Mouse (Mus musculus) right cerebral cortex, postnatal 4 days (tissue): Measurements from ENCODE around the gene Ntrk3.
A peak's percentile ranks its signal among the peaks of the same experiment; 100 is the strongest.

Experiments
- DNase-seq: peaks from one replicate; pipeline ENCODE4 v3.0.0-alpha.2; 2022

The Ntrk3 gene

GRCm38 (mm10) chr7:78737614-78738210, at the start of gene Ntrk3:
Gene Ntrk3 (minus strand): TSS chr7:78738012.
- DNase-seq: no peak

GRCm38 (mm10) chr7:78785906-78786305, 48.1 kb upstream of the Ntrk3 start:
- no peak for DNase-seq

DNA sequence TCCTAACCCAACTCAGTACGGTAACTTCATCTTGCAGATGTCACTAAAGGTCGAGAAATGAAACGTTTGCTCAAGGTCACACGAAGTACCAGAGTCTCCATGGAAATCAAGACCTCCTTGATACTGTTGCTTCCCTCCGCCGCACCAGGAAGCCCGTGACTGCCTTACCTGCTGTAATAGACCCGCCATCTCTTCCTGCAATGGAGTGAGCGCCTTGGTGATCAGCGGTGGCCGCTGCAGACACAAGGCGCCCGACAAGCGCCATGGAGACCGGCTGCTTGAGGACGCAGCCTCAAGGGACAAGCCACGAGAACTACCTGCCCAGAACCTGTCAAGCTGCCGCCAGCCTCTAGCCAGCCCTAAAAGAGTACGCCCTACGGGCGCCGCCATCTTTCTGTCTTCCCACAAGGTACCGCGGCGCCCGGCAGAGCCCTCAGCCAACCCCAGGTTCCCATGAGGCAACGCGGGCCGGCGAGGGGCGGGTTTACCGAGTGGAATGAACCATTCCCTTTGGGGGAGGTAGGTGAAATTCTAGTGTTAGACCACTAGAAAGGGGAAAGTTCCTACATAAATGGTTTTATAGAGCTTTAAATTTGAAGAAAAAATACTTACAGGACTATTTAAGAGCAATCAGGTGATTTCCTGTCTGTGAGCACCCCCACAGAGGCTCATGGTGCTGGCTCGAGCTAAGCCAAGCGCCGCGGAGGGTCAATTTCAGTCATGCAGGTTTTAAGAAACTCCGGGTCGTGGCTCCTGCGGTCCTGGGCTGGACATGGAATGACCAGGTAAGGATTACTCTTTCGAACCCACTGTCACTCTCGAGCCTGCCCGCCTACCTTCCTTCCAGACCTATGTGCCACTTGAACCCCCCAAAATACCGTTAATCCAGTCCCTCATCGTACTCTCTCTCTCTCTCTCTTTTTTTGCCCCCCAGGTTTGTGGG, 45.1 kb upstream of the Ntrk3 start, which contains the start of the genes Mrps11 and Mrpl46:
Gene Mrps11, plus strand, starts transcription at position 481 of the 943 bp plus-strand sequence.
Gene Mrpl46, minus strand, starts transcription at position 893 of the 943 bp plus-strand sequence.
- peak; percentile 86 for DNase-seq

DNA sequence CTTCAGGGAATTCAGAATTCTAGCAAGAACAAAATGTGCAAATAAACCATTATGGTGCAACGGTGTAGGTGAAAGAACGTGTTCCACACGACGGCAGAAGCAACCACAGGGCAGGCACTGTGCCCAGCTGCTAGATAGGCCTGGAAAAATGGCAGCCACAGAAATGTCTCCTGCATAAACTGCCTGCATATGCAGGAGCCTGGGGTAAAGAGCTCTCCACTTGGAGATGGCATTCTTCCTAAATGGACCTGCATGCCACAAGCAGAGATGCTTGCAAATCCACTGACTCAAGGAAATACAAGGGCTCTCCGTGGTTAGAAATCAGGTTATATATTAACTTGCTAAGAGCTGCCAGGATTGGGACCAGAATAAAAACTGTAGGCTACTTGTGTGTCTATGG, 40.9 kb upstream of the Ntrk3 start:
- DNase-seq: no peak

- no peak for DNase-seq
Observed at GRCm38 (mm10) chr7:78770936-78771335, 33.1 kb upstream of the Ntrk3 start.

GRCm38 (mm10) chr7:78769075-78769652, 31.4 kb upstream of the Ntrk3 start:
- no peak for DNase-seq

- no peak for DNase-seq
Observed at GRCm38 (mm10) chr7:78767929-78768531, 30.2 kb upstream of the Ntrk3 start.

GRCm38 (mm10) chr7:78766019-78766683, 28.3 kb upstream of the Ntrk3 start:
- DNase-seq: peak; percentile 96

DNA sequence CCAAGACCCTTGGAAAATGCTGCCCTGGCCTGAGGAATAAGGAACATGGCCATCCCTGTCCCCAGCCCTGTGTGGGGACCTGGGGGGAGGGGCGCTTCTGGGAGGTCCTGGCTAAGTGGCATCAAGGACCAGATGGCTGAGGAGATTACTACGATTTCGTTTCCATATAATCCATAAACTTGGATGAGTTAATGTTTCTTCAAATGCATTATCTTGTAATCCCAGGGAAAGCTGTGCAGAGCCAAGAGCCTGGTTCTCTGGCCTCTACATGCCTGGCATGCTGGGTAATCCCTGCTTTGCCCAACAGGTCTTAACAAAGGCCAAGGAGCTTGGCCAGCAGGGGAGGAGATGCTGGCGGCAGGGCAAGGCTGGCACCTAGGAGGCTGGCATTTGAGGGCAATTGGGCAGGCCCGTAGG, 27.4 kb upstream of the Ntrk3 start:
- no peak for DNase-seq

DNA sequence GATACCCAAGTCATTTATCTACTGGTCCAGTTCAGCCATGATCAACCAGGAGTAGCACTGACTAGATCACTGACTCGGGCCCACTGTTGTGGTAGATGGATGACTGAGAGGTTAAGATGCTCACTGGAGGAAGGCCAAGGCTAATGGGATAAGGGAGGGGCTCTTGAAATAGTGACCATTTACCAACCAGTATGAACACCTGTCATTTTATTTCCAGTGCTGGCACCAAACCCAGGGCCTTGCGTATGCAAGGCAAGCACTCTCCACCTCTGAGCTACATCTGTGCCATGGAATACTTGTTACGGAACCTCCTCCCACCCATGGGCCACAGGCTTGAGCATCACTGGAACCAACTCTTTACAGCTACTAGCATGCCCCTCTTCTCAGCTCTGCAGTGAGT, 26.0 kb upstream of the Ntrk3 start:
- DNase-seq: no peak

DNA sequence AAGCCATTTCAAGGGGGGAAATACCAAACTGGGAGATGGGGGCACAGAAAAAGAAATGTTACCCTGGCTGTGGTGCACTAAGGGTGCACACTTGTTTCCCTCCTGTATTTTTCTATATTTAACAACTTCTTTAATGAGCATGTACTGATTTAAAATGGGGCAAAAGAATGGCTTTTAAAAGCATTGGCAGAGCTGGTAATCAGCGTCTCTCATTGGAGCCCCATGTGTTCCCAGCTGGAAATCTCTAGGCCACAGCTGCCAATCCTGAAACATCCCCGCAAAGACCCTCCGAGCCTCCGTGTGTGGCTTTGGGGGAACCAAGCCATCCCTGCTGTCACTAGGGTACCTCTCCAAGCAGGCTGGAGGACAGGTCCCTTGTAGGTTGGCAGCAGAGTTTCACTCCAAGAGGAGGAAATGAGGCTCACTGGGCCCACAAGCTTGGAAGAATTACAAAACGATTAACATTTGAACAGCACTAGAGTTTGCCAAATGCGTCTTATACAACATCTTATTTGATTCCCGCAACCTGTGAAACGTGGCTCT, 16.7 kb upstream of the Ntrk3 start:
- DNase-seq: no peak

GRCm38 (mm10) chr7:78753752-78754457, 16.1 kb upstream of the Ntrk3 start:
- no peak for DNase-seq

DNA sequence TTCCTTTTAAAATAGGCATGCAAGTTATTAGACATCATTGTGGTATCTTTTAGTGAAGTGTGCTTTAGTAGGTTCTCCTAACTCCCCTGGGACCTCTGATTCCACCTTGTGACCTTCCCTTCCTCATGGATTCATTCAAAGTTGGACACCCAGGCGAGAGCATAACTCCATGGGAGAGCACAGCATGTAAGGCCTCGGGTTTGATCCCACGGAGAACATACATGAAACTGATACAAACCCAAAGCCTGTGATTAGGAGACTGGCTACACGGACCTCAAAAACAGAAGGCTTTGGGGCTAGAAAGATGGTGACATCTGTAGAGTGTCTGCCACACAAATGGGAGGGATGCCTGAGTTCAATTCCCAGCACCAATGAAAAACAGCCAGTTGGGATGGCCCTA, 15.1 kb upstream of the Ntrk3 start:
- no peak for DNase-seq

DNA sequence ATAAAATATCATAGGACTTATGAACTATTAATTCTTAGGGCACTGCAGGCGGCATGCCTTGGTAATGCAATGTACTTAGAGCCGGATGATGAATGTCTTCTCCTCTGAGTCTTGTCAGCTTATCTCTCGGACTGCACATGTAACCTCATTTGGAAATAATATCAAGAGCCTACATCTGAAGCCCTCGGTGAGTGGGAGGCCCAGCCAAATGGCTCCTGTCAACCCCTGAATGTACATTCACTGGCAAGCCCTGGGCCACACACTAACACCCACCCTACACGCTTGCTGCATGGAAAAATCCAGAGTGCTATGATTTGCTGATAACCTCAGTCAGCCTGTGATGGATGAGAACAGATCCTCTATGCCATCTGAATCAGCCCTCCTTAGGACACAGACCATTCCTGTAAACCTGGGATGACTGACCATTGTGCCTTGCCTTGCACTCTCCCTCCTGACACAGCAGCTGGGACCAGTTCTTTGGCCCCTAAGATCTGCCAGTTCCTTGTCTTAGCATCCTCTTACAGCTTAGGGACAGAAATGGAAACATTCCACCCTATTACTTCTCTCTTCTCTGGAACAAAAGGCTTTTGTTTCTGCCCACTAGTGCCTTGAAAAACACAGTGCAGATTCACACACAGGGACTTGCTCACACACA, 6.0 kb upstream of the Ntrk3 start:
- DNase-seq: no peak

GRCm38 (mm10) chr7:78739351-78740000, 1.7 kb upstream of the Ntrk3 start:
- DNase-seq: no peak

DNA sequence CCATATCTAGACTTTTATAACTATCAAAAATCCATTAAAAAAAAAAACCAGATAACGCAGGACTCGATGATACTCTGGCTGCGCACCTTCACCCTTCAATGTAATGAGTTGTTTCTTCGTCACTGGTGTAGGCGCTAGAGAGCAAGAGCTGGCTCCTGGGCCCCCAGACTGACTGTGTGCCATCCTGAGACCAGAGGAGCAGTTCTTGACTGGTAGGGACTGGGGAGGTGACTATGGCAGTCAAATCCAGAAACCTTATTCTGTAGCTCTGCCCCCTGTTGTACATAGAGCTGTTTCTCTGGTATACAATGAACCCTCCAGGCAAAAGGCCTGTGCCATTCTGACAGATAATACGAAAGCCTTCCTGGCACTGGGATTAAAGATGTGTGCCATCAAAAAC, 616 bp downstream of the Ntrk3 start:
- DNase-seq: no peak

DNA sequence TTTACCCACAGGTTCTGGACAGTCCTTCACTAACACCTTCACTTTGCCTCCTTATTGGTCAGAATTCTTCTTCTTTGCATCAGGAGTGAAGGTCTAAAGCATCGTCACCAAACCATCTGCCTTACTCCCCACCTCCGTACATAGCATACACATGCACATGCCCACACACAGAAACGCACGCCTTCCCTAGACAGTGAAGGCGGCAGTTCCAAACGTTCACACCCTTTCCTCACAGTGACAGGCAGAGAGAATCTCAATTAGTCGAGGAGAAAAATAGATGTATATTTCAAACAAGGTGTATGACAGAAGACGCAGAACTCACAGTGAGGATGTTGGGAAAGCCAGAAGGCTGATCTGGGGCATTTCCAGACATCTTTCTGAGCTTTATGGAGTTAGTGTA, 6.4 kb downstream of the Ntrk3 start:
- no peak for DNase-seq

DNA sequence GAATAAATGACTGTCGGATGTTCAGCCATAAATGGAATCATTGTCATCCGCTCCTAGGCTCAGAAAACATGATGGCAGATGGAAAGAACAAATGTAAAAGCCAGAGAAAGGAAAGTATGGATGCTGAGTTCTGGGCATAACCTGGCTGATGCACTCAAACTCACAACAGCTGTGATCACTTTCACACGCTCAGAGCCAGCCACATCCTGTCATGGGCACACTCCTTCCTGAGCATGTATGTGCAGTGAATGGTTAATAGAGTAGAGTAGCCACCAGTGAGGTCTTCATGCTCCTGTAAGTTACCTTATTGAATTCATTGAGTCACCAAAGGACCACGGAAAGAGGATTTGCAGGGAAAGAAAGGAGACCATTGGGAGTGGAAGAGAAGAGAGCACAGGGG, 13.2 kb downstream of the Ntrk3 start:
- no peak for DNase-seq

GRCm38 (mm10) chr7:78722051-78722450, 15.8 kb downstream of the Ntrk3 start:
- DNase-seq: no peak

GRCm38 (mm10) chr7:78720989-78721816, 16.6 kb downstream of the Ntrk3 start:
- DNase-seq: no peak
